Mouse (Mus musculus): Measurements from ENCODE around the gene Il11.

Gene Il11

DNA sequence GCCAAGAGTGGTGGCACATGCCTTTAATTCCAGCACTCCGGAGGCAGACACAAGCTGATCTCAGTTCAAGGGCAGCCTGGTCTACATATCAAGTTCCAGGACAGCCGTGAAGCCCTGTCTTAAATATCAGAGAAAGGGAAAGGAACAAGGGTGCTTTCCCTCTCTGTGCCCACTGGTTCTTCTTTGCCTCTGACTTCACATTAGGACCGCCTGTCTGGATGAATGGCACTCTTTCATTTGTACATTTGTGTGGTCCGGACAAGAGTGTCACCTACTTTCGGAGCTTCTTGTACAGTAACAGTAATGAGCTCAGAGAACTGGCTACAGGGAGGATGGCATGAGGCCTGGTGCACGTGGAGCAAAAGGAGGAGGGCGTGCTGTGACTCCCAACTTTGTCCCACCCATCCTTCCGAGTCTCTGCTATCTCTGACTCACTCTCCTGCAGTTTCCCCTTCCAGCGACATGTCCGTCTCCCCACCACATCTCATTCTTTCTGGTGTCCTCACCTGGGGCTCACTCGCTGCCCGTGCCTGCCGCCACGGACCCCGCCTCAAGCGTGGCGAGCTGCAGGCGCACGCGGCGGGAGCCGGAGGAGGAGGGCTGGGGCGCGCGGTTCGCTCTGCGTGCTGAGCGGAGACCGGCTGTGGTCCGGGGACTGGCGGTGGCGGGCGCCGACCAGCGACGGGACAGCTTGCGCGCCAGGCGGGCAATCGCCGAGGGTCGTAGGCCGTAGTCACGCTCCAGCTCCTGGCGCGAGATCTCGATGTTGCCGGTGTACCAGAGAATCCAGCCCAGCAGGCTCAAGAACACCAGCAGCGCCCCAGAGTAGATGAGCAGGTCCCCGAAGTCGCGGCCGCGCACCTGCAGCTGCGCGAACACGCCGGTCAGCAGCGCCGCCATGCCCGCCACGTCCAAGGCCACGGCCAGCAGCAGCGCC is 6.1 kb upstream of the Il11 start:
- peak; percentile 85 for DNase-seq (ENCODE audit: low read depth, low spot score)

GRCm38 (mm10) chr7:4783667-4784268 is 1.1 kb upstream of the Il11 start:
- DNase-seq (ENCODE audit: low read depth, low spot score): no peak

DNA sequence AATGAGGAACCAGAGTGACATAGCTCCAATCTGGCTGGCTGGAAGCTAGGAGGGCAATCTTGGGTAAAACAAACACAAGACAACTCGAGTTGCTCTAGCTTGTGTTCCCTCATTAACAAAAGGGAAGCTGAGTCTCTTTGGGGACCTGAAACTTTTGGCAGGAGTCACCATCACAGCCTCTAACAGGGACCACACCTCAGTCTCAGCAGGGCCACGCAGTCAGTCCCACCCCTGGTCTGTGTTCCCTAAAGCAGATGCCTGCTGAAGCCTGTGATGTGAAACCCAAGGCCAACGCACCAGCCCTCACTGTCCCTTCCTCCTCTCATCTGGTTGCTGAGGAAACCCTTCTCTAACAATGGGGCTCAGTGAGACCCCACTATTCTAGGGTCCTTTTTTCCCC is 529 bp downstream of the Il11 start:
- DNase-seq (ENCODE audit: low read depth, low spot score): no peak

DNA sequence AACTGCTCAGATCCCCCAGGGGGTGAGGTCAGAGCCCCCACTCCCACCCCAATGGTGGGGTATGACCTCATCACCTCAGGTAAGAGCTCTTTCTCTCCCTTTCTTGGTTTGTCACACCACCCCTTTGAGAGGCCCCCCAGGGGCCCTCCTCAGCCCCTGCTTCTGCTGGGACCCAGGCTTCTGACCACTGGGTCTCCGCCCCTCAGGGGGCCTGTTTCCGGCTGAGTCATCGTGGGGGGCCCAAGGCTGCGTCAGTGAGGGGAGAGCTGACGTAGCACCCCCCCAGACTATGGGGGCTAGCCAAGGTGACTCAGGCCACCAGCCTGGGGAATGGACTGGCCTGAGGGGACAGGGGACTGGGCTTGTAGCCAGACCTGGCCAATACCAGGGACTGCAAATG is 2.7 kb downstream of the Il11 start:
- DNase-seq (ENCODE audit: low read depth, low spot score): no peak

GRCm38 (mm10) chr7:4777851-4778637 is 4.6 kb downstream of the Il11 start:
- no peak for DNase-seq (ENCODE audit: low read depth, low spot score)

GRCm38 (mm10) chr7:4776861-4777830 is 5.5 kb downstream of the Il11 start:
- DNase-seq (ENCODE audit: low read depth, low spot score): no peak

- DNase-seq (ENCODE audit: low read depth, low spot score): no peak
These were observed 6.5 kb downstream of the Il11 start for GRCm38 (mm10) chr7:4776131-4776530.

- DNase-seq (ENCODE audit: low read depth, low spot score): no peak
These were observed 11.5 kb downstream of the Il11 start, which contains the start of gene Fam71e2 for GRCm38 (mm10) chr7:4771202-4771601. Fam71e2 (minus strand) TSS chr7:4771302.

DNA sequence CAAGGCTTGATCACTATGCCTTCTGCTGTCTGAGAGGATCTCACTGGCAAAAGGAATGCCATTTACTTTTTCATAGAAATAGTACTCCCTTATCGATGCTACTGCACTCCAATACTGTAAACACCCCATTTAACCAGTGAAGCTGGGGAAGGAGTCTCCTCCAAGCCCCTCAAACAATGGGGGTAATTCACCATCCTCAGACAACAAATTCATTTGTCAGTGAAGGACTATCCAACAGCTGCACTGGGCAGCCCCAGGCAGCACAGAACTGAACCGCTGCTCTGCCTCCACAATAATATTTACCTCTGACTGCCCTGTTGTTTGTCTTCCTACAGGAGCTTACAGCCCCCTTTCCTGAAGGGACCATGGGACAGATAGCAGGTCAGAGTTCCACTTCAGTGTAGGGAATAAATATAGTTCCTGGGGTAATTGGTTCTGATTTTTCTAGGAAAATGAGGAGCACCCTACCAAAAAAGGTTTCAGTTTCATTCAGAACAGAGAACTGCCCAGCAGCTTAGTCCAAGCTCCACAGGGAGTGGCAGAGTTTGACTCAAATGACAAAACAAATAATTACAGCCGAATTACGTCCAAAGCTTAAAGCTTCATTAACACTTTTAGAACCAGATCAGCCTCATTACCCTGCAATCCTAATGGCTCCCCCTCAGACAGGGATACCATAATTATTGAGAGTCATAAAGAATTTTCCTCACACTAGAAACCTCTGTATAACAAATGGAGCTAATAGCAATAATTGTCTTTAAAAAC is 17.5 kb downstream of the Il11 start:
- DNase-seq (ENCODE audit: low read depth, low spot score): no peak

- DNase-seq (ENCODE audit: low read depth, low spot score): no peak
These were observed 23.0 kb downstream of the Il11 start for GRCm38 (mm10) chr7:4759670-4760069.

- DNase-seq (ENCODE audit: low read depth, low spot score): no peak
These were observed 29.7 kb downstream of the Il11 start, which contains the start of gene Cox6b2 for GRCm38 (mm10) chr7:4752821-4753570. Cox6b2 (minus strand) TSS chr7:4753094.

GRCm38 (mm10) chr7:4751971-4752820 is 30.5 kb downstream of the Il11 start:
- DNase-seq (ENCODE audit: low read depth, low spot score): no peak

DNA sequence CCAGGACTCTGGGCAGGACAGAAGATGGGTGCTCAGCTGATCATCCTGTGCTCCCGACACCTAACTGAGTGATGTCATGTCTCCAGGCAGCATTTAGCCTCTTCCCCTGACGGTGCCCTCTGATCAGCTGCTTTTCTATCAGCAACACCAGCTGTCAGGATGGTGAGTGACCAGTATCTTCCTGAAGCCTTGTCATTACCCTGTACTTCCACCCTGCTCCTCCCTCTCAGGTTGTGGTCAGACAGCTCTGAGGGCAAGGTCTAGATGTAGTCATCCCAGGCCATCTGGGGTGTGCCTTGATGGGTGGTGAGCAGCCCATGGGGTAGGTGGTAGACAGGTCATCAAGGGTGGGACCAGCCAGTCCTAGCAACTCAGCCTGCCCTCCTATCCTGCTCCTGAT is 33.5 kb downstream of the Il11 start:
- no peak for DNase-seq (ENCODE audit: low read depth, low spot score)

- DNase-seq (ENCODE audit: low read depth, low spot score): no peak
These were observed 34.3 kb downstream of the Il11 start for GRCm38 (mm10) chr7:4748321-4748720.

GRCm38 (mm10) chr7:4747156-4747899 is 35.3 kb downstream of the Il11 start:
- no peak for DNase-seq (ENCODE audit: low read depth, low spot score)

- no peak for DNase-seq (ENCODE audit: low read depth, low spot score)
These were observed 36.2 kb downstream of the Il11 start for GRCm38 (mm10) chr7:4746326-4746980.

GRCm38 (mm10) chr7:4744886-4745285 is 37.8 kb downstream of the Il11 start:
- no peak for DNase-seq (ENCODE audit: low read depth, low spot score)

Measured in A20 (cell line).